Mouse (Mus musculus): ENCODE data around the gene Tnnt1.

GRCm38 (mm10) chr7:4511489-4512224 is 4.5 kb downstream of the Tnnt1 start:
- TF ChIP-seq POLR2A (IDR thresholded peaks at IDR 0.05; ENCODE audit: insufficient read length, low read depth) (no peak), USF1 (IDR thresholded peaks at IDR 0.05; ENCODE audit: low read depth) (no peak), MAX (IDR thresholded peaks at IDR 0.05; ENCODE audit: low read depth) (no peak), MYOD1 (IDR thresholded peaks at IDR 0.05; ENCODE audit: control insufficient read depth in 1 of 3, insufficient read length in 2 of 3, low read depth in 2 of 3) (no peak), E2F4 (IDR thresholded peaks at IDR 0.05; ENCODE audit: insufficient read depth) (no peak)

All from myocyte (in vitro differentiated cells).